In genomic region chr14:99586029-99586428, GRCm38 (mm10) we compare ENCODE assay signal across 25 mouse cellular contexts.
"Had no signal": no experiment of that assay in that cellular context is flagged by ENCODE, and none has a peak within 500 bp of the region (broad histone marks: within the 10 kb centered on the region; RNA-seq: fewer than 3 reads in every experiment).

No protein-coding gene starts in this region.

- DNase-seq: gastrocnemius, postnatal 14 days; gastrocnemius, postnatal 36 days; heart, adult 2 months; heart, postnatal 14 days; heart, postnatal 36 days; kidney, adult 11 months; kidney, adult 2 months; kidney, adult 9 months; kidney, postnatal 14 days; kidney, postnatal 36 days; layer of hippocampus, adult 9-11 months; layer of hippocampus, postnatal 36 days; left cerebral cortex, postnatal 4 days had no signal

- H3K4me3 ChIP-seq: heart, adult 2 months; heart, embryonic 10.5 days; heart, embryonic 13.5 days; heart, embryonic 15.5 days; hindbrain, embryonic 13.5 days; hindbrain, embryonic 15.5 days; kidney, embryonic 15.5 days; limb, embryonic 13.5 days; limb, embryonic 15.5 days; liver, embryonic 12.5 days had no signal

- H3K27me3 ChIP-seq: heart, embryonic 13.5 days; heart, embryonic 15.5 days; hindbrain, embryonic 13.5 days; hindbrain, embryonic 15.5 days; kidney, embryonic 15.5 days; limb, embryonic 13.5 days; limb, embryonic 15.5 days; liver, embryonic 12.5 days had no signal

- H3K4me1 ChIP-seq: hindbrain, embryonic 13.5 days; hindbrain, embryonic 15.5 days; liver, embryonic 12.5 days had no signal

- H3K9me3 ChIP-seq: heart, embryonic 10.5 days; heart, embryonic 13.5 days; heart, embryonic 15.5 days; hindbrain, embryonic 13.5 days; hindbrain, embryonic 15.5 days; kidney, embryonic 15.5 days; limb, embryonic 13.5 days; limb, embryonic 15.5 days; liver, embryonic 12.5 days had no signal

- ATAC-seq: hindbrain, postnatal 0 days; liver, embryonic 12.5 days had no signal

- H3K9ac ChIP-seq: heart, embryonic 13.5 days; heart, embryonic 15.5 days; hindbrain, embryonic 13.5 days; hindbrain, embryonic 15.5 days; kidney, embryonic 15.5 days; limb, embryonic 13.5 days; limb, embryonic 15.5 days; liver, embryonic 12.5 days; liver, embryonic 14.5 days had no signal

- H3K36me3 ChIP-seq: heart, embryonic 10.5 days; heart, embryonic 13.5 days; heart, embryonic 15.5 days; hindbrain, embryonic 13.5 days; hindbrain, embryonic 15.5 days; kidney, embryonic 15.5 days; limb, embryonic 13.5 days; limb, embryonic 15.5 days; liver, embryonic 12.5 days had no signal

- H3K27ac ChIP-seq: heart, adult 2 months; heart, embryonic 10.5 days; heart, embryonic 13.5 days; heart, embryonic 15.5 days; hindbrain, embryonic 13.5 days; hindbrain, embryonic 15.5 days; hindbrain, postnatal 0 days; kidney, embryonic 15.5 days; kidney, postnatal 0 days; limb, embryonic 13.5 days; limb, embryonic 15.5 days; liver, embryonic 12.5 days; liver, embryonic 14.5 days had no signal

- H3K4me2 ChIP-seq: heart, embryonic 13.5 days; heart, embryonic 15.5 days; hindbrain, embryonic 13.5 days; hindbrain, embryonic 15.5 days; kidney, embryonic 15.5 days; limb, embryonic 13.5 days; limb, embryonic 15.5 days; liver, embryonic 12.5 days had no signal
